Mouse (Mus musculus) spleen, postnatal 4 days (tissue): ENCODE data around the gene Ppp1r15a.
"Not testable (repeated sequence)": the region's sequence is repeated elsewhere in the genome, so short reads cannot be mapped to it uniquely, and the experiment has no call there.

Experiments
- DNase-seq, 2 experiments: peaks; one replicate each; pipeline ENCODE4 v3.0.0; 2022; ENCODE audit warnings: low spot score in 2 of 2

Ppp1r15a gene

DNA sequence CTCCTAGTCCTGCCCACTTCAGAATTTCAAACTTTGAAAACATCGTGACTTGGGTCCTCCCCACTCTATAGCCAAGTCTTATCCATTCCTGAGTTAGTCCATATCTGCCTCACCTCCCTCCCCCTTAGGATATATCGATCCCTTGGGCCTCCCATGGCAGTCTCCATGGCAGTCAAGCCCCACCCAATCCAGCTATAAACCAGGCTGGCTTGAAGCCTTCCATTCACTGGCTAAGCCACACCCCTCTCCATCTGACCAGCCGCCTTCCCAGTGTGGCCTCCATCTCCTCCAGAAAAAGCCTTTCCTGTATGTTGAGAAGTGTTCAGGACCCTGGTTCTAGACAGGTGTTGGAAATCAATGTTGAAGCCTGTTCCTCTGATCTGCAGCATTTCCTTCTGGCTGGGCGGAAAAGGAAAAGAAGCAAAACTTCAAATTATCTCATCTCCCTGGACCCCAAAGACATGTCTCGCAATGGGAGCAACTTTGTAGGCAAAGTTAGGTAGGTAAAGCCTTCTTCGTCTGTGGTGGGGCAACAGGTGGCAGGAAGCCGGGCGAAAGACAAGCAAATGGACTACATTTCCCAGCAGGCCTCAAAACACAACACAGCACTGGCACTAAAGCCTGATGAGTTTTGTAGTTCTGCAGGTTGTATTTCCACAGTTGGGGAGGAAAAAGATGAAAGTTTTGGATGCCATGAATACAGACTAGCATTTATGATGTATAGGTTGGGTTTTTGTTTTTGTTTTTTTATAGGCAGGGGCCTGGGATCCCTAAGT lies 6.5 kb downstream of the Ppp1r15a start:
- DNase-seq = no peak

DNA sequence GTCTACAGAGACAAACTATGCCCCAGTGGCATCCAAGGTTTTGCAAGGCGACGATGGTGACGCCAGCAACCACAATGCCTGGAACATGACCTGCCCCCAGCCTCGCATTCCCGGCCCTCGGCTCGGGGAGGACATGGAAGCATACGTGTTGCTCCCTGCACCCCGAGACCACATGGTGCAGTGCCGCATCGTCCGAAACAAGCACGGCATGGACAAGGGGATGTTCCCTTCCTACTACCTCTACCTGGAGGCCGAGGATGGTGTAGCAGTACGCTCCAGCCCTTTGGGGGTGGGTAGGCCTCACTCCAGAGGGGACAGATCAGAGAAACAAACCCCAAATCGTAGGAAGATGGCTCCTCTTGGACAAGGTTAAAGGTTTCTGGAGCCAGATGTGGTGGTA lies 7.5 kb downstream of the Ppp1r15a start:
- DNase-seq = no peak

GRCm38 (mm10) chr7:45516846-45517245 lies 9.2 kb downstream of the Ppp1r15a start:
- DNase-seq = not testable (repeated sequence)

GRCm38 (mm10) chr7:45515436-45515835 lies 10.6 kb downstream of the Ppp1r15a start:
- DNase-seq = peak in 1 of 2 experiments; percentile 32

GRCm38 (mm10) chr7:45514411-45514810 lies 11.7 kb downstream of the Ppp1r15a start:
- DNase-seq = no peak

DNA sequence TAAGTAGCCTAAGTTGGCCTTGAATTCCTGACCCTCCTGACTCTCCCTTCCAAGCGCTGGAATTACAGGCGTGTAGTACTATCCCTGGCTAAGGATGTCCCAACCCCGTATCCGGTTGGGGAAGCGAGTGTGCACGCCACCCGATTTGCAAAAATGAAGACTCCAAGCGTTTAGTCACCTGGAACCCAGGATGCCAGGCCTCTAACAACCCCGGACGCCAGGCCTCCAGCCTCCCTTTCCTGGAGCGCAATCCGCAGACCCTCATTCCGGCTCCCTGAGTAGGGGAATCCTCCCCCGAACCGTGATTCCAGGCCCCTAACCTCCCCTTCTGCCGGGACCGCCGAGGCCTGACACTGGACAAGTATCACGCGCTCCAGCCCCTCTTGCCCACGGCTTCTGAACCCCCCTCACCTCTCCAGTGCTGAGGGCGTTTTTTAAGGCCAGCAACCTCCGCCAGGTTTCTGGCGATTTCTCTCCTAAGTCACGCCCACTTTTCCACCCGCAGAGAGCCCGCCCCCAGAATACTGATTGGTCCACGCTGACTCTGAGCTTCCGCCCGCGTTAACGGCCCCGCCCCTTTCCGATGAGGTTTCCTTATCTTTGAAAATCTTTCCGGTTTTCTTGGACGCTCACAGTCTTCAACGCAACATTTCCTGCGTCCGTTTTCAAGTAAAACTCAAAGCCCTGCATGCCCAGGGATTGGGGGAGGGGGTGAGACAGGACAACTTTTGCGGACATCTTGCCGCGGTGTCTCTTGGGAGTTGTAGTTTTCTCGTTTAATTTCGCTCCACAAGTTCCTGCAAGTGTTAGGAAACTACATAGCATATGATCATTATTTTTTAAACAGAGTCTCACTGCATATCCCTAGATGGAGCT lies 15.9 kb downstream of the Ppp1r15a start, which contains the start of gene Nucb1:
Nucb1 (minus strand) TSS at position 495 of the 876 bp plus-strand sequence.
- peak; percentile 93 to 94 for DNase-seq

- DNase-seq = peak in 1 of 2 experiments; percentile 45
These were observed 16.7 kb downstream of the Ppp1r15a start for GRCm38 (mm10) chr7:45509181-45509882.

- peak in 1 of 2 experiments; percentile 74 for DNase-seq
These were observed 17.5 kb downstream of the Ppp1r15a start for GRCm38 (mm10) chr7:45508561-45508960.

DNA sequence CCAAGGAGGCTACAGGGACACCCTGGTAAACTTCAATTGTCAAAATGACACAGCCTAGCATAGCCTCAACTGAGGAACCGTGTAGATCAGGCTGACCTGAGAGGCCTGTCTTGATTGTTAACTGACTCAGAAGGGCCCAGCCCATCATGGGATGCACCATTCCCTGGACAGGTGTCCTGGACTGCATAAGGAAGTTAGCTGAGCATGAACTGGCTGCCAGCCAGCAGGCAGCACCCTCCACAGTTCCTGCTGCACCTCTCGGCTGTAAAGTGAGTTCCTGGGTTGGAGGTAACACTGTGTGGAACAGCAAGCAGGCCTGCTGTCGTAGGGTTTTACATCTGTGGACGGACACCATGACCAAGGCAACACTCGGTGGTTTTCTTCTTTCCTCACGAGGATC lies 18.5 kb downstream of the Ppp1r15a start:
- no peak for DNase-seq

- DNase-seq = no peak
These were observed 27.6 kb downstream of the Ppp1r15a start for GRCm38 (mm10) chr7:45498427-45498826.

DNA sequence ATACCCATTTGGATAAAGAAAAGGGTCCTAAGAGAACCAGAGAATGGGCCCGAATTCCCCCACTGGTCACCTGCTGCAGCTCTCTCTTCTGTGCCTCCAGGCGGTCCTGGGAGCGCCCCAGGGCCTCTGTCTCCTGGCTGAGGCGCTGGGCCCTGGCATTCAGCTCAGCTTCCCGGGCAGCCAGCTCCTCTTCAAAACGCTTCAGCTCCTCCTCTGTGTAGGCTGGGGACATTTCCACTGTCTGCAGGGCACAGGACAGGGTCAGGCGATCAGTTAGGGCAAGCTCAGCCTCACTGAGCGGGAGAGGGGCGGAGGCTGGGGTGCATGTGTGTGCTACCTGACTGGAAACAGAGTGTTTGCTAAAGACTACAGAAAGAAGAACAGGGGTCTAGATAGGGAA lies 31.5 kb downstream of the Ppp1r15a start:
- DNase-seq = no peak

DNA sequence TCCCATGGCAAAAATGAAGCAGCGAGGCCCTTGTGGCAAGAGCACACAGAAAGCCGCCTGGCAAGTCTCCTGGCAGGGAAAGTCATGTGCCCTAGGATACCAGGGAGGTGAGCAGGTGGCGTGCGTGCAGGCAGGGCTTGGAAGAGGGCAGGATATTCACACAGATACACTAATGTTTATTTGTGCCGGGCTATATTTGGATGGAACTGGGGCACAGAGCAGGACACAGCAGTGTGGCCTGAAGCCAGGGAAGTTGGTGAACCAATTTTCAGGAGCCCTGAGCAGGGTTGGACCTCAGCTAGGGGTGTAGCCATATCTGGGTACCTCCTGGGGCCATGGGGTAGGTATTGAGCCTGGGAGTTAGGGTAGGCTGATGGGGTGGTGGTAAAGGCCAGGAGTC lies 33.1 kb downstream of the Ppp1r15a start:
- DNase-seq = no peak

GRCm38 (mm10) chr7:45492225-45492844 lies 33.7 kb downstream of the Ppp1r15a start:
- DNase-seq = no peak

DNA sequence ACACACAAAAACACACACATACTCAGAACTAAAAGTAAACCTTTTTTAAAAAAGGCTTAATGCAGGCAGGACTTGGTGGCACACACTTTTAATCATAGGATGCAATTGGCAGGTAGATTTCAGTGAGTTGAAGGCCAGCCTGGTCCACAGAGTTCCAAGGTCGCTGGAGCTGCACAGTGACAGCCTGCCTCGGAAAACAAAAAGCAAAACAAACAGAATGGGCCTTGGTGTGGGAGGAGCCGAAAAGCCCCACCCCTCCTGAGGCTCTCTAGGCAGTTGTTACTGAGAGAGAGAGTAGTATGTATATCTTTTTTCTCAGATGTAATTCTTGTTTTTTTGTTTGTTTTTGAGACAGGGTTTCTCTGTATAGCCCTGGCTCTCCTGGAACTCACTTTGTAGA lies 34.8 kb downstream of the Ppp1r15a start:
- DNase-seq = no peak

DNA sequence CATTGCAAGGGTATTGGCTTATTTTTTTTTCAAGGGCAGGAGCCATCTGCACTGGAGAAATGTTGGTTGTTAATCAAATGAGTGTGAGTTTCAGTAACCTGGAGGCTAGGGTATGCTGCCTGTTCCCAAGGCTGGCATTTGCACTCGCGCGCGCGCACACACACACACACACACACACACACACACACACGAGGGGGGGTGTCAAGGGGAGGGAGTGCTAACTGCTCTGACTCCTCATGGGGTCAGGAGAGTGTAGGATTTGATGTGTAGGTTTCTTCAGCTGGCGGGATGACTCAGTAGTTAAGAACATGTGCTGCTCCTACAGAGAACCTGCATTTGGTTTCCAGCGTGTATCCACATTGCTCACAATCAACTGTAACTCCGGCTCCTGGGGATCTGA lies 35.2 kb downstream of the Ppp1r15a start:
- DNase-seq = no peak

DNA sequence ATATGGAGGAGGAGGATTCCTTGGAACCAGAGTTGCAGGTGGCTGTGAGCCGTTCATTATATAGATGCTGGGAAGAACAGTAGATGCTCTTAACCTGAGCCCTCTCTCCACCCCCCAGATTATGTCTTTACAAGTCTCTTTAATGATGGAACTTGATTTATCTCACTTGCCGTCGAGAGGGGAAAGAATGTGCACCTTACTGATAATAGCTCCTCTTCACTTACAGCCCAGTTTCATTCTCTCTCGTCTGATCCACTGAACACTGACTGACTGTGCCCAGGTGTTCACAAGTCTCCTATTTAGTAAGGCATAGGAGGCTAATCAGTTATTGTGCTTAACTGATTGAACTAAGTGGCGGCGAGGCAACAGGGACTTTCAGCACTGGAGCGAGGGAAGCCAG lies 36.5 kb downstream of the Ppp1r15a start:
- DNase-seq = no peak

DNA sequence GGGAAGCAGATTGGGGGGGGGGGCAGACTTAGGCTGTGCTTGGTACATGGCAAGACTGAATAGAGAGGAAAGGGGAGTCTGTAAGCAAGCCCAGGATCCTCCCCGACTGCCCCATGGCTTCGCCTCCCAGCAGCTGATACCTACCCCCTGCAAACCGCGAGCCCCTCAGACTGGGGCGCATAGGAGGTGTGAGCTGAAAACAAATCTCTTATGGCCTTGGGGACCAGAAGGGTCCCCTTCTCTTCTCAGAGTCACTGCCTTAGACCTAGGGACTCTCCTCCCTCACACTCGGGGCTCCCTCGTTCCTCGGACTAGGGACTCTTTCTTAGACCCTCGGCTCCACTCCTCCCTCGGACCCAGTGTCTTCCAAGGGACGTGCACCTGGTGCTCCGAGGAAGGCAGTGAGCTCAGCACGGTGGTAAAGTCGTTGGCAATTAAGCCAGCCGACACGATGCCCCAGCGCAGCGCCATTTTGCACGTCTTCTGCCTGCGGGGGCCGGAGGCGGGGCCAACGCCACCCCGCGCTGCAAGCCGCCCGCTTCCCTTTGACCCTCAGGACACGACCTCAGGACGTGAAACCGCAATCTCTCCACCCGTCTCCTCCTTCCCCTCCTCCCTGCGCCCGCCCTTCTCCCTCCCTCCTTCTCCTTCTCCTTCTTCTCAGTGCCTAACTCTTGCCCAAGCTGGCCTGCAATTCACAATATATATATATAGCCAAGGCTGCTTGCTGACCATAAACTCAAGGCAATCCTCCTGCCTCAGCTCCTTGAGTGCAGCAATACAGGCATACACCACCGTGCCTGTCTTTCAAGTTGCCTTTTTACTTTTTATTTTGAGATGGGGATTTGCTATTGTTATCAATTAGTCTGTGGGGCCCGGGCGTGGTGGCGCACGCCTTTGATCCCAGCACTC lies 37.5 kb downstream of the Ppp1r15a start, which contains the start of gene Dhdh:
Dhdh (minus strand) TSS at position 513 of the 912 bp plus-strand sequence.
- peak; percentile 60 to 82 for DNase-seq

- DNase-seq = no peak
These were observed 38.2 kb downstream of the Ppp1r15a start for GRCm38 (mm10) chr7:45487861-45488292.

DNA sequence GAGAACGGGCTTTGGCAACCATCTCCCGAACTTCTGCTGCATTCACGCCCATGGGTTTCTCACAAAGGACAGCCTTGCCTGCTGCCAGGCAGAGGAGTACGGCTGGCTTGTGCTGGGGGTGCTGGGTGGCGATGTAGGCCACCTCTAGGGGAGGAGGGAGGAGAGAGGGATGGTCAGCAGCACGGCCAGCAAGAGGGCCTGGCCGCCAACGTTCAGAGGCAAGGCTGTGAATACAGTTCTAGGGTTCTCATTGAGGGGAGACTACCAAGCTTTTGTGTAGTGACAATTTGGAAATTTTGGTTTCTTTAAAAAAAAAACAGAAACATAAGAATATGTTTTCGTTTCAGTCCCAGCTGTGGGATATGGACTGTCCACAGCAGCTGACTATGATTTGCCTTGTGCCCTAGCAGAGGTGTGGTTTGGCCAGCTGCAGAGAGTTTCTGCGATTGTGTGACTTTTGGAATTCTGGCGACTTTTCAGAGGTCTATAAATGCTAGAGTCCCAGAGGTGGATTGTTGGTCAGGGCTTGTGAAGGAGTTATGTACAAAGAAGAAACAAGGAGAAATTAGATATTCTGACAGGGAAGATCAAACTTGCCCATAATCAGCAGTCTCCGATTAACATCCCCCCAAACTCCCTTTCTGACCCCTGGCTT lies 39.2 kb downstream of the Ppp1r15a start, which contains the start of gene Gm45808:
Gm45808 (minus strand) TSS at position 51 of the 655 bp plus-strand sequence.
- DNase-seq = no peak

- DNase-seq = no peak
These were observed 39.9 kb downstream of the Ppp1r15a start for GRCm38 (mm10) chr7:45486158-45486557.
